Mouse (Mus musculus) T-helper 17 cell (primary cell): ENCODE results near the gene Wipf3.

Source experiments
- in situ Hi-C, 2 experiments: fragments of 300-600 bp; cut with MboI, MseI; formaldehyde crosslinking; loops; 1 replicate in 1 of 2; 2 replicates in 1 of 2; pipeline ENCODE4 v1.15.1; 2025; ENCODE audit warnings: high pct_unique_total_duplicates in 2 of 2

The Wipf3 gene

GRCm38 (mm10) chr6:54475926-54476667 is 46.7 kb downstream of the Wipf3 start:
- in situ Hi-C loops = loop anchor here in 1 of 2 experiments (5.0 kb wide), 1 partner anchor 64 kb away; no protein-coding TSS in a partner anchor

- in situ Hi-C loops = loop anchor here in 1 of 2 experiments (5.0 kb wide), 1 partner anchor 66 kb away; no protein-coding TSS in a partner anchor
Observed at GRCm38 (mm10) chr6:54478646-54479324, 49.4 kb downstream of the Wipf3 start.

- in situ Hi-C loops = no loop called here
Observed at GRCm38 (mm10) chr6:54481390-54482112, 52.1 kb downstream of the Wipf3 start.

GRCm38 (mm10) chr6:54485000-54485399 is 55.6 kb downstream of the Wipf3 start:
- in situ Hi-C loops = no loop called here

GRCm38 (mm10) chr6:54485435-54485901 is 56.1 kb downstream of the Wipf3 start:
- in situ Hi-C loops = no loop called here

- in situ Hi-C loops = no loop called here
Observed at GRCm38 (mm10) chr6:54485973-54486569, 56.7 kb downstream of the Wipf3 start.

- in situ Hi-C loops = no loop called here
Observed at GRCm38 (mm10) chr6:54491074-54491473, 61.7 kb downstream of the Wipf3 start.

GRCm38 (mm10) chr6:54494097-54494496 is 64.7 kb downstream of the Wipf3 start:
- in situ Hi-C loops = no loop called here

GRCm38 (mm10) chr6:54494612-54495398 is 65.4 kb downstream of the Wipf3 start:
- in situ Hi-C loops = no loop called here

- in situ Hi-C loops = no loop called here
Observed at GRCm38 (mm10) chr6:54496214-54496613, 66.8 kb downstream of the Wipf3 start.

- in situ Hi-C loops = no loop called here
Observed at GRCm38 (mm10) chr6:54502661-54503115, 73.3 kb downstream of the Wipf3 start.

- in situ Hi-C loops = no loop called here
Observed at GRCm38 (mm10) chr6:54506318-54506717, 76.9 kb downstream of the Wipf3 start.

GRCm38 (mm10) chr6:54507002-54507401 is 77.6 kb downstream of the Wipf3 start:
- in situ Hi-C loops = no loop called here

- in situ Hi-C loops = no loop called here
Observed at GRCm38 (mm10) chr6:54507808-54508207, 78.4 kb downstream of the Wipf3 start.

- in situ Hi-C loops = no loop called here
Observed at GRCm38 (mm10) chr6:54508256-54508793, 78.9 kb downstream of the Wipf3 start.

- in situ Hi-C loops = no loop called here
Observed at GRCm38 (mm10) chr6:54509264-54509663, 79.9 kb downstream of the Wipf3 start.

- in situ Hi-C loops = no loop called here
Observed at GRCm38 (mm10) chr6:54512256-54512655, 82.9 kb downstream of the Wipf3 start.

- in situ Hi-C loops = no loop called here
Observed at GRCm38 (mm10) chr6:54516512-54517134, 87.2 kb downstream of the Wipf3 start.

GRCm38 (mm10) chr6:54518758-54519157 is 89.4 kb downstream of the Wipf3 start:
- in situ Hi-C loops = no loop called here

GRCm38 (mm10) chr6:54528666-54529065 is 99.3 kb downstream of the Wipf3 start:
- in situ Hi-C loops = no loop called here
